Mouse (Mus musculus) forebrain, postnatal 0 days (tissue): ENCODE measurements around the gene Farp1. TPM values are rescaled to one million over a fixed set of nuclear protein-coding genes. Genes with fewer than 3 reads are reported as not detected.

Experiments
- ATAC-seq: fragments of 200-750 bp; cut with Nextera tagmentation; 2 replicates; pipeline ENCODE4 v1.8.0; 2017; ENCODE audit warnings: mild to moderate bottlenecking, moderate library complexity
- DNase-seq: peaks from one replicate; pipeline ENCODE4 v3.0.0-alpha.2; 2015
- H3K27ac ChIP-seq: fragments of 300-500 bp; sonication (generic); 2 replicates; pipeline ENCODE4 v1.5.1; 2014; ENCODE audit warnings: low read depth, mild to moderate bottlenecking, antibody characterized with exemption, low read length, moderate library complexity, mixed read lengths
- H3K27me3 ChIP-seq: fragments of 300-500 bp; sonication (generic); 2 replicates; pipeline ENCODE4 v1.6.1; 2014; ENCODE audit warnings: mild to moderate bottlenecking, low read length, mixed read lengths; ENCODE audit not compliant: insufficient read depth
- H3K36me3 ChIP-seq: fragments of 300-500 bp; sonication (generic); 2 replicates; pipeline ENCODE4 v1.6.1; 2014; ENCODE audit warnings: mild to moderate bottlenecking, moderate library complexity; ENCODE audit not compliant: insufficient read depth
- H3K4me1 ChIP-seq: fragments of 300-500 bp; sonication (generic); 2 replicates; pipeline ENCODE4 v1.6.1; 2014; ENCODE audit warnings: antibody characterized with exemption; ENCODE audit not compliant: insufficient read depth
- H3K4me2 ChIP-seq: fragments of 300-500 bp; sonication (generic); 2 replicates; pipeline ENCODE4 v1.6.1; 2014; ENCODE audit warnings: low read depth, mild to moderate bottlenecking, moderate library complexity
- H3K4me3 ChIP-seq: fragments of 300-500 bp; sonication (generic); 2 replicates; pipeline ENCODE4 v1.5.1; 2014; ENCODE audit warnings: low read depth, low read length, mixed read lengths
- H3K9ac ChIP-seq: fragments of 300-500 bp; sonication (generic); 2 replicates; pipeline ENCODE4 v1.6.1; 2014; ENCODE audit warnings: mild to moderate bottlenecking
- H3K9me3 ChIP-seq: fragments of 300-500 bp; sonication (generic); 2 replicates; pipeline ENCODE4 v1.6.1; 2016; ENCODE audit warnings: low read length
- CTCF ChIP-seq: sonication (generic); IDR thresholded peaks from 2 replicates; pipeline ENCODE4 v1.5.1; 2016; ENCODE audit warnings: antibody characterized with exemption, control low read depth, low read depth
- WGBS: fragments of 180-500 bp; shearing (Covaris S2); extraction: QIAGEN DNeasy Blood & Tissue Kit; methylation state at CpG from one replicate; pipeline ENCODE4 v1.1.7; 2014; 5-methylcytosine and 5-hydroxymethylcytosine counted together
- polyA plus RNA-seq: library from polyadenylated mRNA; unstranded; fragments of >200 nt; fragmentation: Nextera tagmentation; extraction: Ambion mirVana; gene quantifications from 2 replicates; pipeline ENCODE4 v1.2.1, GENCODE M21; 2015
- total RNA-seq: library from RNA; depleted of rRNA; stranded (reverse); fragments of >200 nt; gene quantifications from 2 replicates; pipeline ENCODE4 v1.2.3, GENCODE M21; 2014

Farp1 gene
- total and polyA plus RNA-seq, 2 experiments from 2014 or later, result 48.3 to 120 TPM

DNA sequence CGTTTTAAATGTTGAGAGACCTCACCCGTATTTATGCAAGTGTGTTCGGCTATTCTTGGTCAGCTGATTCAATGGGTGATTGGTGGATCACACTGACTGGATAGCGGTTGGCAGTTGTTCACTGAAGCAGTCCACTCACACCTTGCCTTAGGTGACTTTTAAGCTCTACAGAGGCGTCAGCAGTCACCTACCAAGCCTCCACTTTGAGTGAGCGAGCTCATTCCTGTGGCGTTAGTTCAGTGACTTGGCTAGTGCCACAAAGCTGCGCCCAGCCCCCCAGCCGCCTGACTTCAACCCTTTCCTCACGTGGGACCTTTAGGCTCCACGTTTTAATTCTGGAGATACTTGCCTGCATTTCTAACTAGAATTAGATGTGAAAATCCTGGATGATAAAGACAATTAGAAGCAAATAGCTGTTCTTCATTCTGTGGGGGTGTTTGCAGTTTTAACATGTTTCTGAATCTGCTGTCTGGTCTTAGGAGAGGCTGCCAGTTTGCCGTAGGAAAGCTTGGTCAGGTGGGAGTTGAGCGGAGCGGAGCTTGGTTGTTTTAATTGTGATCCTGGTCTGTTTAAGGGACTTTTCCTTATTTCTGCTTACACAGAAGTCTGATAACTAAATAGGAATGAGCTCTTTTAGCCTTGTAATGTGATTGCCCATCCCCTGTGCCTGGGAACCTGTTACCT, 211.2 kb downstream of the Farp1 start:
- H3K27ac ChIP-seq, result no peak overlapping the region
- DNase-seq (no peak), ATAC-seq (no peak)
- no peak overlapping the region for H3K9ac ChIP-seq
- H3K4me1 ChIP-seq, result no peaks in the 10 kb centered on the region
- H3K4me2 ChIP-seq, result no peak overlapping the region
- H3K9me3 ChIP-seq, result no peaks in the 10 kb centered on the region
- H3K36me3 ChIP-seq, result peaks cover 40% of the 10 kb centered on the region
- TF ChIP-seq CTCF, result no peak
- H3K27me3 ChIP-seq, result no peaks in the 10 kb centered on the region
- no peak overlapping the region for H3K4me3 ChIP-seq
- 78% methylated on average over 14 of the region's 14 CpGs for WGBS

DNA sequence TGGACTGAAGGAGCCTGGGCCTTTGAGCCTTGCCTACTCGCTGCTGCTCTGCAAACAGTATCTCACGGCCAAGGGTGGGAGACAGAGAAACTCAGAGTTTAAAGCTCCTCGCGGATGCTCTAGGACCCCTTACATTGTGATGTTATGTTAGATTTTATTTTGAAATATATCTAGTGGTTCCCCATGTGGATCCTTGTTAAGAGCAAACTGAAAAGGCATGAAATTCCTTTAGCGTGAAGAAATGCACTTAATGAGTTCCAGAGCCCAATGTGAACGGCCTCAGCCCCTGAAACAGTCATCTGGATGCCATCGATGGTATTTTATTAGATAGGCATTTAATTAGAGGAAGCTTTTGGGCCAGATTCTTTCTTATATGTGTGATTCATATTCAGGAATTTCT, 212.3 kb downstream of the Farp1 start:
- H3K9me3 ChIP-seq, result no peaks in the 10 kb centered on the region
- DNase-seq, result no peak
- peaks cover 29% of the 10 kb centered on the region for H3K36me3 ChIP-seq
- H3K4me2 ChIP-seq, result no peak overlapping the region
- no peak overlapping the region for H3K27ac ChIP-seq
- H3K9ac ChIP-seq, result no peak overlapping the region
- no peak for TF ChIP-seq CTCF
- H3K27me3 ChIP-seq, result no peaks in the 10 kb centered on the region
- ATAC-seq, result no peak
- H3K4me3 ChIP-seq, result no peak overlapping the region
- no peaks in the 10 kb centered on the region for H3K4me1 ChIP-seq
- WGBS, result 54% methylated on average over 7 of the region's 7 CpGs

DNA sequence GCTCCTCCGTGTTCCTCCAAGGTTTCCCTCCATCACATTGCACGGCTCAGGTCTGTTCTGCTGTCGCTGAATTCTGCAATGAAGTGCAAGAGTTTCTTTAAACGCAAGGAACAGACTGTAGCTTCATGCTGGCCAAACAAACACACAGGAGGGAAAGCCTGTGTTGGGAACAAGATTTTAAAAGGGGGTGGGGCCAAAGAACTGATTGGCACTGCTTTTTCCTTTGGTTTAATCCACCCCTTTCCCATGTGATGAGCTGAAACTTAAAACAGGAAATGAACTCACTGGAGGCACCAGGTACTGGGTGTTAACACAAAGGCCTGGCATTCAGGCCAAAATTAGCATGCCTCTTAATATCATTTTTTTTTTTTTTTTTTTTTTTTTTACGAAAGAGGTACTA, 213.3 kb downstream of the Farp1 start:
- 66% methylated on average over 5 of the region's 5 CpGs for WGBS
- no peak for TF ChIP-seq CTCF
- 0 out of 2 replicates have a peak, but pooled peaks have one; percentile 8 for ATAC-seq

DNA sequence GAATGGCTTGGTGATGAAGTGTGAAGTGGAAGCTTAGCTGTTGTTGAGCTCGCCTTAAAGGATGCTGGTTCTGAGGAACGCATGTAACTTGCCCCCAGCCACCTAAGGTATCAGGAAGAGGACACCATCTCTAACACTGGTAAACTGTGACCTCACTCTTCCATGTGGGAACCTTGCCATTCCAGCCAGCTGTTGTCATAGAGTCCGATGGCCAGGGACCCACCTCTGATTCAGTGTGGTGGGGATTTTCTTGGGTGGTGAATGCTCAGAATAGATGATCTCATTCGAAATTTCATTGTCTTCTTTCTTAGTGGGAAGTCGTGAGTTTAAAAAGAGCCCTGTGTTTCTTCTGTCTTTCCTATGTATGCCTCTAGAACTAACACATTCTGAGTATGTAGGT, 216.1 kb downstream of the Farp1 start:
- TF ChIP-seq CTCF, result no peak
- Histone ChIP-seq H3K9ac (no peak overlapping the region), H3K4me1 (no peaks in the 10 kb centered on the region), H3K36me3 (peaks cover 19% of the 10 kb centered on the region), H3K4me3 (no peak overlapping the region), H3K27ac (no peak overlapping the region), H3K4me2 (no peak overlapping the region), H3K9me3 (no peaks in the 10 kb centered on the region), H3K27me3 (no peaks in the 10 kb centered on the region)
- ATAC-seq, result no peak
- DNase-seq, result no peak
- WGBS, result 61% methylated on average over 5 of the region's 5 CpGs

More for the DNA sequence above, 213.3 kb downstream of the Farp1 start:
- no peak overlapping the region for H3K4me2 ChIP-seq
- H3K36me3 ChIP-seq, result peaks cover 19% of the 10 kb centered on the region
- no peaks in the 10 kb centered on the region for H3K4me1 ChIP-seq
- H3K9me3 ChIP-seq, result no peaks in the 10 kb centered on the region
- no peak for DNase-seq
- H3K4me3 ChIP-seq, result no peak overlapping the region
- H3K27me3 ChIP-seq, result no peaks in the 10 kb centered on the region
- H3K27ac ChIP-seq, result peak overlapping the region; percentile 54; the same call in 1 of the 2 replicates
- H3K9ac ChIP-seq, result no peak overlapping the region

DNA sequence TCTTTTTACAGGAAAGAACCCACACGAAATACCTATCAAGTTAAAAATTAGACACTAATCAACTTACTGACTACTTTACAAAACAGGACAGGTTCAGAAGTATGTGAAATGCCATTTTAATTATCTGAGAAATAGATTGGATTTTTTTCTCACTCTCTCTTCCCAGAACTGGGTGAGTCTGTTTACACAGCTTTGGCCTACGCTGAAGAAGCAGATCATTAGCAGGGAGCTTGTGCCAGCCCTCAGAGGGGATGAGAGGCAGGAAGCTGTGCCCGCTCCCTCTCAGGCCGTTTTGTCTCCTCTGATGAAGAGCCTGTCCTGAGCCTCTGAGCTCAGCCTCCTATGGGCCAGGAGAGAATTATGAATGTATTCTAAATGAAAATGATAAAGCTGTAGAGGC, 216.7 kb downstream of the Farp1 start:
- ATAC-seq, result no peak
- no peak for TF ChIP-seq CTCF
- H3K27ac ChIP-seq, result no peak overlapping the region
- WGBS, result 36% methylated on average over 4 of the region's 4 CpGs
- no peak overlapping the region for H3K4me3 ChIP-seq
- no peak for DNase-seq
- no peaks in the 10 kb centered on the region for H3K9me3 ChIP-seq
- H3K36me3 ChIP-seq, result peaks cover 19% of the 10 kb centered on the region
- no peak overlapping the region for H3K9ac ChIP-seq
- H3K4me1 ChIP-seq, result no peaks in the 10 kb centered on the region
- no peak overlapping the region for H3K4me2 ChIP-seq
- no peaks in the 10 kb centered on the region for H3K27me3 ChIP-seq

DNA sequence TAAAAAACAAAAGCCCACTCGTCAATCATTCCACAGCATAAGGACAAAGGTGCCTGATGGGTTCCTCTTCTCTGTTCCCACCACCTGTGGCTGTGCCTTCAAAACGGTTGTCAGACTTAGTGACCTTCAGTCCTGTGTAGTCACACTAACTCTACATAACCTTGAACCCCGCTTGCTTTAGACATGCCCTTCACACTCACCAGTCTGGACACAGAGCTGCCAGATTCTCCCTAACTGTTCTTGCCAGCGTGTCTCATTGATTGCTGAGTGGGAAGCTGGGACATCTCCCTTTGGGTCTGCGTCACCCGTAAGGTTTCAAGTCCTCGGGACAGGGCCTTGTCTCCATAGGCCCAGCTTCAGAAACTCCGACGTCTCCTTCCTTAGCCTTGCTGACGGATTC, 217.5 kb downstream of the Farp1 start:
- H3K9me3 ChIP-seq, result no peaks in the 10 kb centered on the region
- peaks cover 21% of the 10 kb centered on the region for H3K36me3 ChIP-seq
- no peak overlapping the region for H3K27ac ChIP-seq
- no peak overlapping the region for H3K9ac ChIP-seq
- WGBS, result 91% methylated on average over 10 of the region's 10 CpGs
- no peaks in the 10 kb centered on the region for H3K27me3 ChIP-seq
- H3K4me1 ChIP-seq, result no peaks in the 10 kb centered on the region
- DNase-seq (no peak), ATAC-seq (no peak)
- no peak for TF ChIP-seq CTCF
- no peak overlapping the region for H3K4me3 ChIP-seq
- H3K4me2 ChIP-seq, result no peak overlapping the region

DNA sequence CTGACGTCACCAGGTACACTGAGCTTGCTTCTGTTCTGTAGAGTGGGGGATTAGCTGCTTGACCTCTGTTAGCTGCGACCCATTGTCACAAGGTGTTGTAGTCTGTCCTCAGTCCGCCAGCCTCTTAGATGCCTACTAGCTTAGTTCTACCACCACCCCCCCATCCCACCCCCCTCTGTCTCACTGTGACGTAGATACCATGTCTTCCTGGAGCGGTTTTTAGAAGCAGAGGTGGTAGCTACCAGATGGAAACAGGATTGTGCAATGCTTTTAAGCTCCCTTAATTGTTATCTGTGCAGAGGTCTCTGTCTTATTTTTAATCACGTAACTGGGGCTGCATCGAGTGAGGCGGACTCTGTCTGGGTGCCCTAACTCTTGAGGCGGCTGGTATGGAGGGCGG, 219.9 kb downstream of the Farp1 start:
- TF ChIP-seq CTCF, result no peak
- no peak overlapping the region for H3K9ac ChIP-seq
- no peaks in the 10 kb centered on the region for H3K27me3 ChIP-seq
- no peaks in the 10 kb centered on the region for H3K4me1 ChIP-seq
- ATAC-seq, result no peak
- peaks cover 28% of the 10 kb centered on the region for H3K36me3 ChIP-seq
- no peak overlapping the region for H3K4me2 ChIP-seq
- no peak overlapping the region for H3K4me3 ChIP-seq
- no peak overlapping the region for H3K27ac ChIP-seq
- H3K9me3 ChIP-seq, result no peaks in the 10 kb centered on the region
- 89% methylated on average over 10 of the region's 10 CpGs for WGBS
- no peak for DNase-seq
